ENCODE assay signal across 15 mouse cellular contexts in genomic region chr4:102955294-102955956, GRCm38 (mm10). TPM values are rescaled to one million over a fixed set of nuclear protein-coding genes. Genes with fewer than 3 reads are reported as not detected.
DNase-seq lines count a peak whose midpoint lies in the region; ATAC-seq lines count a peak whose summit lies in the region.
"Had no signal": no experiment of that assay in that cellular context is flagged by ENCODE, and none has a peak within 500 bp of the region (broad histone marks: within the 10 kb centered on the region; RNA-seq: fewer than 3 reads in every experiment).

No protein-coding gene starts in this region.

- intact Hi-C loops in gastrocnemius, postnatal 14 days (cut with DNase I; ENCODE audit: low total_unique reads) = no loop called here

- H3K27ac ChIP-seq in liver, embryonic 15.5 days (replicated peaks) = no peak overlapping the region
- no peak overlapping the region for H3K27ac ChIP-seq in midbrain, embryonic 15.5 days
- H3K27ac ChIP-seq: limb, embryonic 13.5 days; midbrain, embryonic 13.5 days; neural tube, embryonic 13.5 days had no signal

- H3K36me3 ChIP-seq in liver, embryonic 15.5 days (replicated peaks) = no peaks in the 10 kb centered on the region
- no peaks in the 10 kb centered on the region for H3K36me3 ChIP-seq in midbrain, embryonic 15.5 days (replicated peaks)
- H3K36me3 ChIP-seq: limb, embryonic 13.5 days; midbrain, embryonic 13.5 days; neural tube, embryonic 13.5 days had no signal

- H3K9me3 ChIP-seq in liver, embryonic 15.5 days (replicated peaks) = no peaks in the 10 kb centered on the region
- no peaks in the 10 kb centered on the region for H3K9me3 ChIP-seq in midbrain, embryonic 15.5 days
- H3K9me3 ChIP-seq: limb, embryonic 13.5 days; midbrain, embryonic 13.5 days; neural tube, embryonic 13.5 days had no signal

- H3K4me2 ChIP-seq in liver, embryonic 15.5 days = peak overlapping the region; percentile 7; the same call in 1 of the 2 replicates
- H3K4me2 ChIP-seq in midbrain, embryonic 15.5 days = no peak overlapping the region
- H3K4me2 ChIP-seq: limb, embryonic 13.5 days; midbrain, embryonic 13.5 days; neural tube, embryonic 13.5 days had no signal

- WGBS in liver, embryonic 15.5 days (ENCODE audit: insufficient replicate concordance) = 48% methylated on average over 17 of the region's 17 CpGs
- 76% methylated on average over 17 of the region's 17 CpGs for WGBS in midbrain, embryonic 15.5 days

- ATAC-seq in liver, embryonic 15.5 days (ENCODE audit: insufficient read depth) = no peak
- ATAC-seq in granulocyte monocyte progenitor cell, adult 5-6 weeks (replicated peaks; ENCODE audit: poor library complexity, severe bottlenecking) = peak; percentile 88
- no peak for ATAC-seq in midbrain, embryonic 15.5 days (replicated peaks)
- ATAC-seq: midbrain, embryonic 13.5 days had no signal

- no peak for DNase-seq in liver
- peak; percentile 14 to 18 for DNase-seq in thymus, postnatal 36 days
- no peak for DNase-seq in thymus, postnatal 10 days (ENCODE audit: low spot score in 2 of 2)
- no peak for DNase-seq in gastrocnemius, postnatal 14 days
- DNase-seq: adrenal gland, adult 8-10 months; cerebellum, postnatal 10 days; kidney, adult 9 months; lung, postnatal 14 days; retina, postnatal 1 day had no signal

- H3K9ac ChIP-seq in liver, embryonic 15.5 days = no peak overlapping the region
- H3K9ac ChIP-seq in midbrain, embryonic 15.5 days = no peak overlapping the region
- H3K9ac ChIP-seq: limb, embryonic 13.5 days; midbrain, embryonic 13.5 days; neural tube, embryonic 13.5 days had no signal

- H3K27me3 ChIP-seq in liver, embryonic 15.5 days = no peaks in the 10 kb centered on the region
- no peaks in the 10 kb centered on the region for H3K27me3 ChIP-seq in midbrain, embryonic 15.5 days (replicated peaks)
- H3K27me3 ChIP-seq: limb, embryonic 13.5 days; midbrain, embryonic 13.5 days; neural tube, embryonic 13.5 days had no signal

- no peaks in the 10 kb centered on the region for H3K4me1 ChIP-seq in liver, embryonic 15.5 days (replicated peaks)
- no peaks in the 10 kb centered on the region for H3K4me1 ChIP-seq in midbrain, embryonic 15.5 days
- H3K4me1 ChIP-seq: limb, embryonic 13.5 days; midbrain, embryonic 13.5 days; neural tube, embryonic 13.5 days had no signal

- no peak overlapping the region for H3K4me3 ChIP-seq in liver, embryonic 15.5 days (replicated peaks)
- H3K4me3 ChIP-seq in midbrain, embryonic 15.5 days = no peak overlapping the region
- H3K4me3 ChIP-seq: limb, embryonic 13.5 days; midbrain, embryonic 13.5 days; neural tube, embryonic 13.5 days had no signal

RNA-seq across cellular contexts. Expression of gene Tctex1d1, which starts 23.0 kb away (rescaled TPM):
- 0.21 TPM in 1 of 2 replicates, not detected in the other for polyA plus RNA-seq in liver, embryonic 15.5 days (2015; fragmentation: Nextera tagmentation; extraction: Ambion mirVana)
- 9.4 and 25.4 TPM in 2 replicates for total RNA-seq in granulocyte monocyte progenitor cell, adult 5-6 weeks (2014; fragmentation: Nextera tagmentation)
- total RNA-seq in granulocyte monocyte progenitor cell, adult 5-6 weeks (2017) = 22.0 and 28.2 TPM in 2 replicates
- not detected for total RNA-seq in gastrocnemius, postnatal 14 days (2021)
- 1.3 and 1.5 TPM in 2 replicates for polyA plus RNA-seq in midbrain, embryonic 15.5 days (2015; fragmentation: Nextera tagmentation; extraction: Ambion mirVana)
- total RNA-seq: adrenal gland, adult 8-10 months had no signal

Comparison
In these comparisons a context has a peak if more than half of its experiments do, and no peak if none do; other contexts are left out.
1. DNase-seq: peak in thymus, postnatal 36 days (2 of 2); none in liver (single experiment), thymus, postnatal 10 days (0 of 2) and gastrocnemius, postnatal 14 days (single experiment).
2. RNA of gene Tctex1d1, which starts 23.0 kb away (total RNA-seq): 9.4 to 28.2 TPM in granulocyte monocyte progenitor cell, adult 5-6 weeks; not detected in gastrocnemius, postnatal 14 days; every median in the first group is over 4 times any median in the second.